Mouse (Mus musculus) C2C12 (cell line): Measurements from ENCODE around the gene Zfp85.

ENCODE experiments used
- CEBPB ChIP-seq: IDR thresholded peaks from one replicate; pipeline ENCODE4 v1.6.1; 2011; ENCODE audit warnings: low read depth, mild to moderate bottlenecking, control low read depth, moderate library complexity
- CTCF ChIP-seq: IDR thresholded peaks from one replicate; pipeline ENCODE4 v1.5.1; 2011; ENCODE audit not compliant: control insufficient read depth, insufficient read depth, insufficient read length
- MAX ChIP-seq: IDR thresholded peaks from one replicate; pipeline ENCODE4 v1.6.1; 2011; ENCODE audit warnings: mild to moderate bottlenecking, control low read depth
- MYOD1 ChIP-seq: IDR thresholded peaks from one replicate; pipeline ENCODE4 v1.6.1; 2011; ENCODE audit warnings: low read depth; ENCODE audit not compliant: control insufficient read depth, insufficient read length
- MYOG ChIP-seq: IDR thresholded peaks from one replicate; pipeline ENCODE4 v1.6.1; 2011; ENCODE audit not compliant: control insufficient read depth, insufficient read length; ENCODE audit errors: extremely low read depth
- USF1 ChIP-seq: IDR thresholded peaks from one replicate; pipeline ENCODE4 v1.6.1; 2011; ENCODE audit warnings: low read depth, mild to moderate bottlenecking, control low read depth, moderate library complexity

DNA sequence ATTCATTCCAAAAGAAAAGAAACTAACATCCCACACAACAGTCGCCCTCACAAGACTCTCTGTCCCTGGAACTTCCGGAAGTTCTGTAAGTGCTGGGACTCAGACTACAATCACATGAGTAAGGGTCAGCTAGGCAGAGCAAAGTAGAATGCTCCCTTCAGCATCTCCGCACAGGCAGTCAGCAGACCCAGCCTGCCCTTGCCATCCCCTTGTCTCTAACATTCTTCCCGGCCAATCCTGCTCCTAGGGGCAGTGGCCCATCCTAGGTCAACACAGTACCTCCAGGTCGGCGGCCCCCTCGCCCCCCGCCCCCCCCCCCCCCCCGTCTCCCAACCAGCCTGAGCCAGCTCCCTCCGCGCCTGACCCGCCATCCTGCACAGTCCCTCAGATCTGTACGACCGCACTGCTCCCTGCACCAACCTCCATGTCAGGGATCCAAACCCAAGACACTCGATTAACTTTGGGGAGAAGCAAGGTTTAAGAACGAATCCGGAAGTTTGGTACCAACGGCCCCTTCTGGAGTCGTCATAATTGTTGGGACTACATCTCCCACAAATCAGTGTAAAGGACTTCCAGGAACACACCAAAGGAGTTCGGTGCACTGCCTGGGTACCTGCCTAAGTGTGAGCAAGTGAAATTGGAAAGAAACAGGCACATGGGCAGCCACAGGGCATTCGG, 26.2 kb downstream of the Zfp85 start, which contains the start of gene Zfp65:
- no peak for TF ChIP-seq CTCF
- no peak for TF ChIP-seq CEBPB
- no peak for TF ChIP-seq MYOD1
- no peak for TF ChIP-seq USF1
- no peak for TF ChIP-seq MYOG
- no peak for TF ChIP-seq MAX
